Mouse (Mus musculus) MEL (cell line): ENCODE measurements around the gene Btbd19. TPM values are rescaled to one million over a fixed set of nuclear protein-coding genes. Genes with fewer than 3 reads are reported as not detected.

ENCODE experiments used
- DNase-seq: peaks from one replicate; pipeline ENCODE4 v3.0.0; 2011; ENCODE audit warnings: low read depth, low spot score
- H3K27ac ChIP-seq: 2 replicates; pipeline ENCODE4 v1.5.1; 2012; ENCODE audit warnings: low read depth, mild to moderate bottlenecking, control low read depth, low read length, moderate library complexity; ENCODE audit not compliant: control insufficient read depth
- H3K27me3 ChIP-seq, 2 experiments: fragments of 150-350 bp in 1 of 2; sonication (generic) in 1 of 2; 2 replicates each; pipeline ENCODE4 v1.6.1; 2012; ENCODE audit warnings: low read length in 2 of 2, mild to moderate bottlenecking in 2 of 2, improper control_type of control experiment in 1 of 2, moderate library complexity in 1 of 2; ENCODE audit not compliant: insufficient read depth in 2 of 2, control insufficient read depth in 1 of 2
- H3K36me3 ChIP-seq, 2 experiments: 2 replicates each; pipeline ENCODE4 v1.6.1; 2012 to 2014; ENCODE audit warnings: low read length in 2 of 2, improper control_type of control experiment in 1 of 2, inconsistent platforms in 1 of 2, mild to moderate bottlenecking in 1 of 2; ENCODE audit not compliant: insufficient read depth in 2 of 2, control insufficient read depth in 1 of 2
- H3K4me1 ChIP-seq, 2 experiments: fragments of 150-350 bp in 1 of 2; sonication (generic) in 1 of 2; 2 replicates each; pipeline ENCODE4 v1.6.1; 2012; ENCODE audit warnings: low read length in 2 of 2, improper control_type of control experiment in 1 of 2, mild to moderate bottlenecking in 1 of 2; ENCODE audit not compliant: insufficient read depth in 2 of 2, control insufficient read depth in 1 of 2
- H3K4me3 ChIP-seq, 2 experiments: fragments of 150-350 bp in 1 of 2; sonication (generic) in 1 of 2; 2 replicates each; pipeline ENCODE4 v1.5.1; 2012; ENCODE audit warnings: low read depth in 2 of 2, low read length in 2 of 2, mild to moderate bottlenecking in 2 of 2, moderate library complexity in 2 of 2, control low read depth in 1 of 2, improper control_type of control experiment in 1 of 2; ENCODE audit not compliant: control insufficient read depth in 1 of 2, insufficient read depth in 1 of 2
- H3K79me2 ChIP-seq: 2 replicates; pipeline ENCODE4 v1.6.1; 2012; ENCODE audit warnings: mild to moderate bottlenecking, low read length, moderate library complexity; ENCODE audit not compliant: control insufficient read depth, poor library complexity, insufficient read depth
- H3K9ac ChIP-seq: 2 replicates; pipeline ENCODE4 v1.6.1; 2012; ENCODE audit warnings: low read depth, mild to moderate bottlenecking, control low read depth, low read length, moderate library complexity; ENCODE audit not compliant: control insufficient read depth, poor library complexity, severe bottlenecking
- H3K9me3 ChIP-seq: fragments of 150-350 bp; sonication (generic); replicated peaks from 2 replicates; pipeline ENCODE4 v1.6.1; 2012; ENCODE audit warnings: mild to moderate bottlenecking, low read length, improper control_type of control experiment, moderate library complexity; ENCODE audit not compliant: insufficient read depth
- CHD1 ChIP-seq: IDR thresholded peaks from 2 replicates; pipeline ENCODE4 v1.6.1; 2012; ENCODE audit warnings: low read depth, mild to moderate bottlenecking, inconsistent platforms, low read length, improper control_type of control experiment
- CTCF ChIP-seq, 3 experiments: IDR thresholded peaks in 2 of 3; conservative IDR thresholded peaks in 1 of 3; 2 replicates each; pipeline ENCODE4 v1.5.1; 2011 to 2012; ENCODE audit warnings: low read length in 3 of 3, low read depth in 2 of 3, mild to moderate bottlenecking in 2 of 3, improper control_type of control experiment in 1 of 3, inconsistent platforms in 1 of 3, mixed read lengths in 1 of 3, moderate library complexity in 1 of 3; ENCODE audit not compliant: control insufficient read depth in 1 of 3, insufficient read depth in 1 of 3, poor library complexity in 1 of 3, severe bottlenecking in 1 of 3
- ELF1 ChIP-seq: IDR thresholded peaks from 2 replicates; pipeline ENCODE4 v1.6.1; 2014; ENCODE audit warnings: low read depth, mild to moderate bottlenecking, inconsistent platforms, low read length, improper control_type of control experiment, moderate library complexity
- EP300 ChIP-seq, 2 experiments: IDR thresholded peaks; 2 replicates each; pipeline ENCODE4 v1.6.1; 2011; ENCODE audit warnings: improper control_type of control experiment in 2 of 2, low read length in 2 of 2, low read depth in 1 of 2, mild to moderate bottlenecking in 1 of 2
- ETS1 ChIP-seq: IDR thresholded peaks from 2 replicates; pipeline ENCODE4 v1.6.1; 2012; ENCODE audit warnings: low read depth, mild to moderate bottlenecking, inconsistent platforms, low read length, improper control_type of control experiment, moderate library complexity
- GABPA ChIP-seq: IDR thresholded peaks from 2 replicates; pipeline ENCODE4 v1.6.1; 2012; ENCODE audit warnings: low read depth, mild to moderate bottlenecking, inconsistent platforms, low read length, improper control_type of control experiment, moderate library complexity
- GATA1 ChIP-seq: IDR thresholded peaks from 2 replicates; pipeline ENCODE4 v1.6.1; 2011; ENCODE audit warnings: low read depth, low read length, improper control_type of control experiment
- HCFC1 ChIP-seq: IDR thresholded peaks from 2 replicates; pipeline ENCODE4 v1.6.1; 2012; ENCODE audit warnings: low read depth, mild to moderate bottlenecking, inconsistent platforms, low read length, improper control_type of control experiment, moderate library complexity
- JUND ChIP-seq: IDR thresholded peaks from 2 replicates; pipeline ENCODE4 v1.6.1; 2011; ENCODE audit warnings: low read depth, mild to moderate bottlenecking, improper control_type of control experiment, low read length
- KAT2A ChIP-seq: conservative IDR thresholded peaks from 2 replicates; pipeline ENCODE4 v1.6.1; 2012; ENCODE audit warnings: low read depth, low read length, improper control_type of control experiment, inconsistent platforms
- MAX ChIP-seq: IDR thresholded peaks from 2 replicates; pipeline ENCODE4 v1.6.1; 2011; ENCODE audit warnings: low read length, improper control_type of control experiment
- MAZ ChIP-seq: IDR thresholded peaks from 2 replicates; pipeline ENCODE4 v1.6.1; 2012; ENCODE audit warnings: low read depth, mild to moderate bottlenecking, inconsistent platforms, low read length, improper control_type of control experiment
- MXI1 ChIP-seq: IDR thresholded peaks from 2 replicates; pipeline ENCODE4 v1.6.1; 2011; ENCODE audit warnings: mild to moderate bottlenecking, low read depth, low read length, improper control_type of control experiment
- MYC ChIP-seq: IDR thresholded peaks from 2 replicates; pipeline ENCODE4 v1.6.1; 2011; ENCODE audit warnings: low read depth, mild to moderate bottlenecking, low read length, improper control_type of control experiment, moderate library complexity
- NELFE ChIP-seq: IDR thresholded peaks from 2 replicates; pipeline ENCODE4 v1.6.1; 2011; ENCODE audit warnings: low read depth, low read length, improper control_type of control experiment
- POLR2A ChIP-seq, 2 experiments: IDR thresholded peaks; 2 replicates each; pipeline ENCODE4 v1.6.1; 2011 to 2012; ENCODE audit warnings: low read length in 2 of 2, mild to moderate bottlenecking in 2 of 2, control low read depth in 1 of 2, improper control_type of control experiment in 1 of 2, low read depth in 1 of 2, moderate library complexity in 1 of 2; ENCODE audit not compliant: control insufficient read depth in 1 of 2, insufficient read depth in 1 of 2, poor library complexity in 1 of 2
- POLR2AphosphoS2 ChIP-seq: IDR thresholded peaks from 2 replicates; pipeline ENCODE4 v1.6.1; 2011; ENCODE audit warnings: low read length, improper control_type of control experiment
- POLR2AphosphoS5 ChIP-seq: IDR thresholded peaks from 2 replicates; pipeline ENCODE4 v1.6.1; 2012; ENCODE audit warnings: low read depth, borderline replicate concordance, mild to moderate bottlenecking, inconsistent platforms, low read length, moderate library complexity, mixed read lengths
- RAD21 ChIP-seq: IDR thresholded peaks from 2 replicates; pipeline ENCODE4 v1.6.1; 2011; ENCODE audit warnings: mild to moderate bottlenecking, low read depth, low read length, improper control_type of control experiment
- RCOR1 ChIP-seq: IDR thresholded peaks from 2 replicates; pipeline ENCODE4 v1.6.1; 2012; ENCODE audit warnings: low read depth, mild to moderate bottlenecking, inconsistent platforms, low read length, improper control_type of control experiment
- SIN3A ChIP-seq: IDR thresholded peaks from 2 replicates; pipeline ENCODE4 v1.6.1; 2012; ENCODE audit warnings: low read length, improper control_type of control experiment, inconsistent platforms
- SMC3 ChIP-seq: IDR thresholded peaks from 2 replicates; pipeline ENCODE4 v1.6.1; 2011; ENCODE audit warnings: low read depth, low read length, improper control_type of control experiment
- TAL1 ChIP-seq: IDR thresholded peaks from 2 replicates; pipeline ENCODE4 v1.6.1; 2012; ENCODE audit warnings: mild to moderate bottlenecking, inconsistent platforms, low read length, moderate library complexity, mixed read lengths
- TBP ChIP-seq: IDR thresholded peaks from 2 replicates; pipeline ENCODE4 v1.8.0; 2011; ENCODE audit warnings: low read depth, low read length, improper control_type of control experiment
- TCF12 ChIP-seq: IDR thresholded peaks from 2 replicates; pipeline ENCODE4 v1.6.1; 2014; ENCODE audit warnings: low read depth, mild to moderate bottlenecking, inconsistent platforms, low read length, improper control_type of control experiment, moderate library complexity
- UBTF ChIP-seq: IDR thresholded peaks from 2 replicates; pipeline ENCODE4 v1.6.1; 2012; ENCODE audit warnings: low read depth, mild to moderate bottlenecking, inconsistent platforms, low read length, improper control_type of control experiment, moderate library complexity, borderline replicate concordance; ENCODE audit not compliant: insufficient read depth
- USF2 ChIP-seq, 2 experiments: IDR thresholded peaks; 2 replicates each; pipeline ENCODE4 v1.6.1; 2011 to 2012; ENCODE audit warnings: improper control_type of control experiment in 2 of 2, low read length in 2 of 2, borderline replicate concordance in 1 of 2, inconsistent platforms in 1 of 2, low read depth in 1 of 2, mild to moderate bottlenecking in 1 of 2; ENCODE audit not compliant: insufficient read depth in 1 of 2
- ZMIZ1 ChIP-seq: IDR thresholded peaks from 2 replicates; pipeline ENCODE4 v1.6.1; 2012; ENCODE audit warnings: low read depth, mild to moderate bottlenecking, inconsistent platforms, low read length, improper control_type of control experiment, moderate library complexity
- polyA plus RNA-seq, 2 experiments: library from polyadenylated mRNA; stranded (reverse) in 1 of 2; unstranded in 1 of 2; fragments of >175 nt in 1 of 2; fragments of >200 nt in 1 of 2; gene quantifications; 2 replicates each; pipeline versions ENCODE4 v1.2.1 to v1.2.4; 2012; ENCODE audit warnings: low replicate concordance in 2 of 2, low read depth in 1 of 2; ENCODE audit not compliant: insufficient read length in 2 of 2, insufficient read depth in 1 of 2, missing spikeins in 1 of 2
- total RNA-seq: library from RNA; depleted of rRNA; stranded (reverse); fragments of 300-350 nt; gene quantifications from 2 replicates; pipeline ENCODE4 v1.2.3, GENCODE M21; 2012

Gene Btbd19
- total and polyA plus RNA-seq, 3 experiments: 13.6 to 22.6 TPM; not detected in 1

DNA sequence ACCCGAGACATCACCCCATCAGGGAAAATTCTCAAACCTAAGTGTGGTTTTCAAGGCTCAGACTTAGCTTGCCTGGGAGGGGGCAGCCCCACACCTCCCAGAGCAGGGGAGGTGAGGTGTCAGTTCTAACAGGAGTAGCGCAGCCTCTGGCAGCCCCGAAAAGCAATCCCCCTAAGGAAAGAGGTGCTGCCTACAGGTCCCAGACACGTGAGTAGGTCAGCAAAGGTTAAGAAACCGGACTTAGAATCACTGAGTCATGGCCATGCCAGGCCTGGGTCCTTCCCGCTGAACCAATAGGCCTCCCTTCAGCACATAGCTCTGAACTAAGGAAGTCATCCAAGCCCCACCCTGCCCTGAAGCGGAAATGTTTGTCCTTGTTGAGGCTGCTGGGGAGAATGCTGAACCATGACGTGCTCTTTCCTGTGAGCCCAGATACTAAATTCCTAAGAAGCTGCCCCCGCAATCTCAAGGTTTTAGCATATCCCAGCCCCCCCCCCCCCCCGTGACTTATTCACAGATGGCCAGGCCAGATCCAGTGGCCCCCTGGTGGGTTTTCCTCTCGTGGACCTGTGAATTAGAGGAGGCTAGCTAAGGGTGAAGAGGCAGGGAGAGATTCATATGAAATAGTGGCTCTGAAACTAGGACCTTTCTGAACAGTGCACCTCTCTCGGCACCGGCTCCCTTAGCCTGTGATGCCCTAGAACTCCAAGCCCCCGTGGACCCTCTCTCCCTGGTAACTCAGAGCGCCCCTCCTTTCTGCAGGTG lies 567 bp upstream of the Btbd19 start (continued):
- no peak for TF ChIP-seq POLR2AphosphoS5
- no peak for TF ChIP-seq UBTF
- TF ChIP-seq RAD21: no peak
- peak; percentile 43 to 79 for TF ChIP-seq POLR2A (IDR thresholded peaks at IDR 0.05; ENCODE audit: control insufficient read depth in 1 of 2, insufficient read depth in 1 of 2, low read depth in 1 of 2, low read length in 2 of 2, poor library complexity in 1 of 2)

DNA sequence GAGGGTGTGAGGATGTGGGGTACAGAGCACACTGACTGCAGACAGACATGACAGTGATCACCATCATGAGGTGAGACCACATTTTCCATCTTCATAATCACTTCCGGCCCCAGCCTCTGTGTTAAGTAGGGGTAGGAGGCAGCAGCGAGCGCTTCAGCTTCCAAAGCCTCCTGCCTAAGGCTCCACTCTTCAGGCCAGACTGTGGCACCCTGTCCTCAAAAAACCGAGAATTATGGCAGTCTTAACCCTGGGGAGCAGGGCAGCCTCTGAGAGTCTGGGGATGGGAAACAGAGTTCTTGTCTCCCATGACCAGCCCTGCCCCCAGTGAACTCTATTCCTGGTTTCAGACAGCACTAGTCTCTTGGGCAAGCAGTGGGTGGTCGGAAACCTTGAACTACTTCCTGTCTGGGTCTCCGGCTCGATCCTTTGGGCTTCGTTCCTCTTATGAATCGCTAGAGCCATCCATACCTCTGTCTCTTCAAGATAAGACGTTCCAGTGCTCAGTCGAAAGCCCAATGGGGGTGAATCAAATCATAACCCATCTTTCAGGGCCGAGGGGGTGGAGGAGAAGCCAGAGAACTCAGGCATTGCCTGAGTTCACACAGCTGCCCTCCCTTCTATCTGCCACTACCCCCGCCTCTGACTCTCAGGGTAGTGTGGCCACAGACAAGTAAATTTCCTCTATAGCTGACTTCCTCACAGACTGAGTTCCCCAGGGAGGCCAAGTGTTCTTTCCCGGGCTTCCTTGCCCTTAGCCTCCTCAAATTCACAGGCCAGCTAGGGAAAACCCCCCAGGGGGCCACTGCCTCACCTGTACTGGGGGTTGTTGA lies 792 bp downstream of the Btbd19 start:
- peak overlapping the region; percentile 100 for H3K27ac ChIP-seq
- peak overlapping the region; percentile 32 to 54 for H3K4me3 ChIP-seq
- peaks cover 11% of the 10 kb centered on the region; the same call in 1 of the 2 replicates for H3K79me2 ChIP-seq
- peaks cover 5 to 36% of the 10 kb centered on the region in 2 experiments for H3K4me1 ChIP-seq
- H3K9ac ChIP-seq: peak overlapping the region; percentile 83
- H3K27me3 ChIP-seq: no peaks in the 10 kb centered on the region
- peaks cover 0 to 31% of the 10 kb centered on the region in 2 experiments; a peak in 2 of 4 replicates for H3K36me3 ChIP-seq
- peak; percentile 96 for DNase-seq
- TF ChIP-seq POLR2AphosphoS5 (no peak), TAL1 (peak; percentile 92), KAT2A (no peak), GATA1 (peak; percentile 83), JUND (no peak), MXI1 (no peak), POLR2AphosphoS2 (no peak), HCFC1 (peak; percentile 17; the same call in 1 of the 2 replicates), TBP (no peak; the same call in none of the 2 replicates), ZMIZ1 (no peak; the same call in 1 of the 2 replicates), TCF12 (peak; percentile 67), MAZ (peak; percentile 61; the same call in 1 of the 2 replicates), NELFE (peak; percentile 66), GABPA (no peak), MYC (0 out of 2 replicates have a peak, but pooled peaks have one; percentile 17), MAX (no peak), ETS1 (no peak; the same call in 1 of the 2 replicates), USF2 (IDR thresholded peaks at IDR 0.05; ENCODE audit: borderline replicate concordance in 1 of 2, insufficient read depth in 1 of 2, low read depth in 1 of 2, low read length in 2 of 2) (no peak), CHD1 (no peak), CTCF (IDR thresholded peaks at IDR 0.05 in 2 of 3, conservative IDR thresholded peaks at IDR 0.05 in 1 of 3; ENCODE audit: control insufficient read depth in 1 of 3, insufficient read depth in 1 of 3, low read depth in 2 of 3, low read length in 3 of 3, poor library complexity in 1 of 3, severe bottlenecking in 1 of 3) (no peak), ELF1 (peak; percentile 56; the same call in 1 of the 2 replicates), RCOR1 (no peak; the same call in none of the 2 replicates), SIN3A (peak; percentile 74; the same call in 1 of the 2 replicates), EP300 (IDR thresholded peaks at IDR 0.05; ENCODE audit: low read depth in 1 of 2, low read length in 2 of 2) (peak; percentile 39 to 77; a peak in 3 of 4 replicates), POLR2A (IDR thresholded peaks at IDR 0.05; ENCODE audit: control insufficient read depth in 1 of 2, insufficient read depth in 1 of 2, low read depth in 1 of 2, low read length in 2 of 2, poor library complexity in 1 of 2) (peak in 1 of 2 experiments; percentile 71; a peak in 2 of 4 replicates), SMC3 (no peak)
- no peaks in the 10 kb centered on the region for H3K9me3 ChIP-seq
